Mouse (Mus musculus): ENCODE measurements around the gene Ism1. TPM values are rescaled to one million over a fixed set of nuclear protein-coding genes. Genes with fewer than 3 reads are reported as not detected.

The Ism1 gene
- total RNA-seq (2023) = not detected

GRCm38 (mm10) chr2:139677809-139678274 is at the start of gene Ism1:
Gene Ism1 (plus strand): TSS chr2:139678178.

Other genes with a start within 250 kb of the Ism1 start
- not detected for gene Sptlc3, start 184.3 kb upstream of the Ism1 start, total RNA-seq (2023)